Mouse (Mus musculus): Measurements from ENCODE around the gene Kat8.

DNA sequence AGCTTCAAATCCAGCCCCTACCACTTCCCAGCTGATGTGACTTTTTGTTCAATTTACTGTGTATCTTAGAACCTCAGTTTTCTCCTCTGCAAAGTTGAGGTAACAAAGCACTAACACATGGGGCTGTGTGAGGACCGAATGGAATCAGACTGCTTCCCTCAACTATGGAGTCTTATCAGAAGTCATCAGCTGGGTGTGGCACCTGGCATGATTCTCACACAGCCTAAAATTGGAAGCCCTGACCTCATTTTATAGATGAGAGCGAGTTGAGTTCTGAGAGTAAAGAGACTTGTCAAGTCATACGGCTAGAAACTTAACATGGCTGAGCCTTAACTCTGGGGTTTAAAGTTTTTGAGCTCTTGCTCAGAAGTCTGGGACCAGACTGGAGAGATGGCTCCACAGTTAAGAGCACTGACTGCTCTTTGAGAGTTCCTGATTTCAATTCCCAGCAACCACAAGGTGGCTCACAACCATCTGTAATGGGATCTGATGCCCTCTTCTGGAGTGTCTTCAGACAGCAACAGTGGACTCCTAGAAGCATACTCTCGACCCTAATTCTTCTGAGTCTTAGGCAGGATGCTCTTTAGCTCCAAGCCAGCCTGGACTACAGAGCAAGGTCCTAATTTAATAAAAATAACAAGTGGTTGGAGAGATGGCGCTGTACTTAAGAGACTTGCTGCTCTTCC, 42.0 kb upstream of the Kat8 start:
- TF ChIP-seq CTCF (IDR thresholded peaks at IDR 0.05; ENCODE audit: low read depth, low read length) (peak; percentile 15), POLR2A (IDR thresholded peaks at IDR 0.05; ENCODE audit: insufficient read depth, low read length) (no peak)
